Mouse (Mus musculus) adrenal gland, postnatal 36 days (tissue): ENCODE measurements around the gene Scpep1. TPM values are rescaled to one million over a fixed set of nuclear protein-coding genes. Genes with fewer than 3 reads are reported as not detected.

Experiments used
- total RNA-seq, 2 experiments: library from RNA; stranded (reverse); gene quantifications; 2 replicates each; pipeline ENCODE4 v1.2.3; 2021

The Scpep1 gene
- total RNA-seq, 2 experiments from 2014 or later = 178 to 288 TPM

Other genes with a start within 250 kb of the Scpep1 start
- 100 to 1,000 TPM; 181 to 262 TPM for gene Msi2, start 237.0 kb downstream of the Scpep1 start, total RNA-seq
- gene Akap1, start 90.9 kb downstream of the Scpep1 start, total RNA-seq = 100 to 1,000 TPM; 107 to 114 TPM
- gene Elobl, start 11.5 kb upstream of the Scpep1 start, total RNA-seq = not detected
- 10 to 100 TPM; 10.2 to 10.7 TPM for gene Coil, start 14.8 kb upstream of the Scpep1 start, total RNA-seq
- 100 to 1,000 TPM; 146 to 165 TPM for gene Trim25, start 43.9 kb upstream of the Scpep1 start, total RNA-seq
- 10 to 100 TPM; 12.1 to 17.3 TPM for gene Dgke, start 111.4 kb upstream of the Scpep1 start, total RNA-seq
- not detected for gene Gm525, start 118.4 kb upstream of the Scpep1 start, total RNA-seq